Comparison of ENCODE assay signal across 10 mouse cellular contexts in genomic region chr8:128523825-128524224, GRCm38 (mm10).
DNase-seq lines count a peak whose midpoint lies in the region; ATAC-seq and TF ChIP-seq lines count a peak whose summit lies in the region.
"Had no signal": no experiment of that assay in that cellular context is flagged by ENCODE, and none has a peak within 500 bp of the region (broad histone marks: within the 10 kb centered on the region; RNA-seq: fewer than 3 reads in every experiment).

No protein-coding gene starts in this region.

- no peaks in the 10 kb centered on the region for H3K36me3 ChIP-seq in kidney, embryonic 15.5 days
- H3K36me3 ChIP-seq in small intestine, adult 2 months (ENCODE audit: control insufficient read depth, insufficient read depth, low read length): no peaks in the 10 kb centered on the region
- H3K36me3 ChIP-seq: midbrain, embryonic 15.5 days; stomach, embryonic 15.5 days had no signal

- H3K27ac ChIP-seq in kidney, embryonic 15.5 days: no peak overlapping the region
- no peak overlapping the region for H3K27ac ChIP-seq in small intestine, adult 2 months (ENCODE audit: insufficient read depth, low read depth, low read length)
- H3K27ac ChIP-seq: midbrain, embryonic 15.5 days; stomach, embryonic 15.5 days had no signal

- no peaks in the 10 kb centered on the region for H3K27me3 ChIP-seq in kidney, embryonic 15.5 days
- H3K27me3 ChIP-seq in small intestine, adult 2 months (ENCODE audit: control insufficient read depth, insufficient read depth, low read length): no peaks in the 10 kb centered on the region
- H3K27me3 ChIP-seq: midbrain, embryonic 15.5 days; stomach, embryonic 15.5 days had no signal

- peak; percentile 19 for DNase-seq in kidney, postnatal 10 days
- DNase-seq in ES-CJ7 (ENCODE audit: low read depth, low spot score): peak; percentile 64
- peak; percentile 23 for DNase-seq in embryo, embryonic 10 days (ENCODE audit: low spot score)
- DNase-seq in Muller cell, postnatal 12 days (ENCODE audit: inconsistent ontology term): no peak
- DNase-seq in ovary, adult 18-20 months (ENCODE audit: low spot score): no peak
- DNase-seq: cerebellum, adult 2 months had no signal

- H3K9ac ChIP-seq in kidney, embryonic 15.5 days: no peak overlapping the region
- H3K9ac ChIP-seq: midbrain, embryonic 15.5 days; stomach, embryonic 15.5 days had no signal

- H3K4me1 ChIP-seq in kidney, embryonic 15.5 days: 0 out of 2 replicates have a peak, but pooled peaks cover 2% of the 10 kb centered on the region
- H3K4me1 ChIP-seq in small intestine, adult 2 months (ENCODE audit: control insufficient read depth, insufficient read depth, insufficient read length, low read length): no peaks in the 10 kb centered on the region
- H3K4me1 ChIP-seq: stomach, embryonic 15.5 days had no signal

- H3K4me2 ChIP-seq in kidney, embryonic 15.5 days: no peak overlapping the region
- H3K4me2 ChIP-seq: midbrain, embryonic 15.5 days; stomach, embryonic 15.5 days had no signal

- no peak for ATAC-seq in kidney, embryonic 15.5 days (replicated peaks; ENCODE audit: low FRiP score)
- ATAC-seq: midbrain, embryonic 15.5 days had no signal

- peak; percentile 38; the same call in 1 of the 2 replicates for TF ChIP-seq CTCF in small intestine, adult 2 months (IDR thresholded peaks at IDR 0.05; ENCODE audit: extremely low read depth, insufficient read length, insufficient replicate concordance, low read depth, low read length)

- no peak overlapping the region for H3K4me3 ChIP-seq in kidney, embryonic 15.5 days (replicated peaks)
- no peak overlapping the region for H3K4me3 ChIP-seq in small intestine, adult 2 months (ENCODE audit: low read depth, low read length)
- H3K4me3 ChIP-seq: midbrain, embryonic 15.5 days; stomach, embryonic 15.5 days had no signal

- no peak for TF ChIP-seq POLR2A in small intestine, adult 2 months (IDR thresholded peaks at IDR 0.05; ENCODE audit: low read depth, low read length)

- no peaks in the 10 kb centered on the region for H3K9me3 ChIP-seq in kidney, embryonic 15.5 days (replicated peaks)
- H3K9me3 ChIP-seq: midbrain, embryonic 15.5 days; stomach, embryonic 15.5 days had no signal

- WGBS in kidney, embryonic 15.5 days: 74% methylated on average over 7 of the region's 7 CpGs
- whole genome bisulfite sequencing in small intestine, adult 2 months: 70% methylated on average over 7 of the region's 7 CpGs

Comparison
In these comparisons a context has a peak if more than half of its experiments do, and no peak if none do; other contexts are left out.
1. DNase-seq: peak in kidney, postnatal 10 days (single experiment), ES-CJ7 (single experiment) and embryo, embryonic 10 days (single experiment); none in Muller cell, postnatal 12 days (single experiment) and ovary, adult 18-20 months (single experiment).